Mouse (Mus musculus): ENCODE results near the gene Cers3.

The Cers3 gene

GRCm38 (mm10) chr7:66840008-66840719 lies 96.9 kb downstream of the Cers3 start:
- DNase-seq (ENCODE audit: low read depth, low spot score), result no peak

GRCm38 (mm10) chr7:66841165-66841564 lies 97.9 kb downstream of the Cers3 start:
- DNase-seq (ENCODE audit: low read depth, low spot score), result no peak

GRCm38 (mm10) chr7:66842021-66842420 lies 98.7 kb downstream of the Cers3 start:
- DNase-seq (ENCODE audit: low read depth, low spot score), result no peak

GRCm38 (mm10) chr7:66843846-66844245 lies 100.5 kb downstream of the Cers3 start:
- DNase-seq (ENCODE audit: low read depth, low spot score), result no peak

- DNase-seq (ENCODE audit: low read depth, low spot score), result no peak
Observed at GRCm38 (mm10) chr7:66846582-66846981, 103.3 kb downstream of the Cers3 start.

GRCm38 (mm10) chr7:66847299-66847698 lies 104.0 kb downstream of the Cers3 start:
- DNase-seq (ENCODE audit: low read depth, low spot score), result no peak

- no peak for DNase-seq (ENCODE audit: low read depth, low spot score)
Observed at GRCm38 (mm10) chr7:66849316-66849715, 106.0 kb downstream of the Cers3 start.

- no peak for DNase-seq (ENCODE audit: low read depth, low spot score)
Observed at GRCm38 (mm10) chr7:66852164-66852563, 108.9 kb downstream of the Cers3 start.

- DNase-seq (ENCODE audit: low read depth, low spot score), result no peak
Observed at GRCm38 (mm10) chr7:66857610-66858009, 114.3 kb downstream of the Cers3 start.

- no peak for DNase-seq (ENCODE audit: low read depth, low spot score)
Observed at GRCm38 (mm10) chr7:66858247-66859075, 115.2 kb downstream of the Cers3 start.

- DNase-seq (ENCODE audit: low read depth, low spot score), result no peak
Observed at GRCm38 (mm10) chr7:66859220-66859619, 115.9 kb downstream of the Cers3 start.

GRCm38 (mm10) chr7:66866944-66867718 lies 123.8 kb downstream of the Cers3 start:
- DNase-seq (ENCODE audit: low read depth, low spot score), result no peak

GRCm38 (mm10) chr7:66867719-66868501 lies 124.6 kb downstream of the Cers3 start:
- DNase-seq (ENCODE audit: low read depth, low spot score), result no peak

GRCm38 (mm10) chr7:66871520-66871919 lies 128.2 kb downstream of the Cers3 start:
- no peak for DNase-seq (ENCODE audit: low read depth, low spot score)

GRCm38 (mm10) chr7:66871940-66872511 lies 128.7 kb downstream of the Cers3 start:
- DNase-seq (ENCODE audit: low read depth, low spot score), result no peak

- DNase-seq (ENCODE audit: low read depth, low spot score), result no peak
Observed at GRCm38 (mm10) chr7:66873235-66873634, 129.9 kb downstream of the Cers3 start.
